Mouse (Mus musculus): ENCODE measurements around the gene Phkg1.

DNA sequence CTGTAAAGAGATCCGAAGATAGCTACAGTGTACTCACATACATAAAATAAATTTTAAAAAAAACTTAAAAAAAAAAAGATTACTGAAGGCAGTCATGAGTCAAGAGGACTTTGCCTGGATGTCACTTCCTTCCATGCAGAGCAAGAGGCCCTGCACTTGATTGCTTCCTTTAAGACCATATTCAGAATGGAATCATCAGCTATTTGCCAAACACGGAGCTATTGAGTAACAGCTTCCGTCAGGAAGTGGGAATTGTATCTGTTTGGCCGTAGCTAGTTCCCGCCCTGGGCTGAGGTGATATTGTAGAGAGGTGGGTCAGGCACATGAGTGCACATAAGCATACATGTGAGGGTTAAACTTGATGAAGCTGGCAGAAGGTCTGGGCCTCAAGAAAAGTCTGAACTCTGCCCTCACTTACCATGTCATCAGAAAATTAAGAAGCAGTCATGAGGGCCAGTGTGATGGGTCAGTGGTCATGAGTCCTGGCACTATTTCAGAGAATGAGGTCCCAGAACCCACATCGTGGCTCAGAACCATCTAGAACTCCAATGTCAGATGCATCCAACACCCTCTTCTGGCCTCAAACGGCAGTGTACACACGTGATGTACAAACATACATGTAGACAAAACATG, 26.6 kb upstream of the Phkg1 start:
- TF ChIP-seq POLR2A (IDR thresholded peaks at IDR 0.05; ENCODE audit: low read depth, low read length) (no peak), CTCF (IDR thresholded peaks at IDR 0.05; ENCODE audit: extremely low read depth, insufficient read length, insufficient replicate concordance, low read depth, low read length) (no peak)
